ENCODE assay signal across 9 mouse cellular contexts in genomic region chr16:72605066-72605465, GRCm38 (mm10).
DNase-seq lines count a peak whose midpoint lies in the region; ATAC-seq and TF ChIP-seq lines count a peak whose summit lies in the region.
"Had no signal": no experiment of that assay in that cellular context is flagged by ENCODE, and none has a peak within 500 bp of the region (broad histone marks: within the 10 kb centered on the region; RNA-seq: fewer than 3 reads in every experiment).

No protein-coding gene starts in this region.

- peak; percentile 84 for DNase-seq in intestine, embryonic 14.5 days (ENCODE audit: low spot score)
- DNase-seq in brain, adult 2 months (ENCODE audit: low read depth, low spot score), result peak; percentile 91
- DNase-seq in hindbrain, embryonic 11.5 days (ENCODE audit: low spot score), result peak; percentile 86
- peak; percentile 80 to 90 for DNase-seq in left cerebral cortex, postnatal 14 days (ENCODE audit: low spot score in 2 of 2)
- peak; percentile 84 for DNase-seq in midbrain, postnatal 0 days (ENCODE audit: low spot score)
- DNase-seq in urinary bladder, postnatal 14 days (ENCODE audit: low spot score), result peak; percentile 75

- no peak for TF ChIP-seq POLR2A in embryonic fibroblast, embryonic 13.5 days (IDR thresholded peaks at IDR 0.05; ENCODE audit: low read depth, low read length)

- no peak for ATAC-seq in intestine, embryonic 14.5 days (replicated peaks; ENCODE audit: low FRiP score, low TSS enrichment, low read depth)
- no peak for ATAC-seq in intestine, embryonic 16.5 days
- ATAC-seq in hindbrain, embryonic 11.5 days (ENCODE audit: low FRiP score), result peak; percentile 27; the same call in 1 of the 2 replicates
- no peak for ATAC-seq in midbrain, postnatal 0 days (ENCODE audit: low FRiP score)

- H3K4me3 ChIP-seq in intestine, embryonic 14.5 days (ENCODE audit: low read depth, low read length), result no peak overlapping the region
- H3K4me3 ChIP-seq in intestine, embryonic 16.5 days (ENCODE audit: low read length), result no peak overlapping the region
- no peak overlapping the region for H3K4me3 ChIP-seq in embryonic fibroblast, embryonic 13.5 days (ENCODE audit: insufficient read depth, low read length)
- no peak overlapping the region for H3K4me3 ChIP-seq in hindbrain, embryonic 11.5 days (ENCODE audit: low read depth, low read length)
- H3K4me3 ChIP-seq in midbrain, postnatal 0 days (ENCODE audit: low read depth, low read length), result no peak overlapping the region
- H3K4me3 ChIP-seq: midbrain, embryonic 12.5 days had no signal

- H3K4me2 ChIP-seq in intestine, embryonic 14.5 days (ENCODE audit: low read length), result no peak overlapping the region
- no peak overlapping the region for H3K4me2 ChIP-seq in intestine, embryonic 16.5 days (ENCODE audit: low read depth, low read length)
- no peak overlapping the region for H3K4me2 ChIP-seq in hindbrain, embryonic 11.5 days (replicated peaks; ENCODE audit: low read depth, low read length)
- H3K4me2 ChIP-seq in midbrain, postnatal 0 days (ENCODE audit: low read depth, low read length, poor library complexity, severe bottlenecking), result no peak overlapping the region
- H3K4me2 ChIP-seq: midbrain, embryonic 12.5 days had no signal

- intact Hi-C loops in left cerebral cortex, postnatal 14 days (cut with DNase I), result loop anchor here (10.0 kb wide), 1 partner anchor 250 kb away; no protein-coding TSS in a partner anchor

- 22% methylated on average over 6 of the region's 6 CpGs for WGBS in intestine, embryonic 14.5 days
- WGBS in intestine, embryonic 16.5 days, result 22% methylated on average over 6 of the region's 6 CpGs
- WGBS in hindbrain, embryonic 11.5 days, result 21% methylated on average over 6 of the region's 6 CpGs
- WGBS in midbrain, postnatal 0 days, result 20% methylated on average over 6 of the region's 6 CpGs

- H3K4me1 ChIP-seq in intestine, embryonic 14.5 days (replicated peaks; ENCODE audit: control insufficient read depth, insufficient read depth, low read length), result no peaks in the 10 kb centered on the region
- no peaks in the 10 kb centered on the region for H3K4me1 ChIP-seq in intestine, embryonic 16.5 days (ENCODE audit: control insufficient read depth, insufficient read depth, low read length)
- no peaks in the 10 kb centered on the region for H3K4me1 ChIP-seq in embryonic fibroblast, embryonic 13.5 days (ENCODE audit: control insufficient read depth, insufficient read depth, low read length)
- H3K4me1 ChIP-seq in hindbrain, embryonic 11.5 days (replicated peaks; ENCODE audit: control insufficient read depth, insufficient read depth, low read length), result no peaks in the 10 kb centered on the region
- H3K4me1 ChIP-seq in midbrain, postnatal 0 days (ENCODE audit: insufficient read depth, low read length), result no peaks in the 10 kb centered on the region

- no peak overlapping the region for H3K27ac ChIP-seq in intestine, embryonic 14.5 days (ENCODE audit: low read depth)
- H3K27ac ChIP-seq in intestine, embryonic 16.5 days (ENCODE audit: low read length), result no peak overlapping the region
- H3K27ac ChIP-seq in embryonic fibroblast, embryonic 13.5 days (ENCODE audit: insufficient read depth, low read length), result no peak overlapping the region
- H3K27ac ChIP-seq in hindbrain, embryonic 11.5 days (ENCODE audit: low read depth, low read length), result no peak overlapping the region
- no peak overlapping the region for H3K27ac ChIP-seq in midbrain, postnatal 0 days (ENCODE audit: low read depth, low read length)

- no peak overlapping the region for H3K9ac ChIP-seq in intestine, embryonic 14.5 days (ENCODE audit: low read length)
- H3K9ac ChIP-seq in intestine, embryonic 16.5 days (ENCODE audit: low read depth, low read length), result no peak overlapping the region
- H3K9ac ChIP-seq in hindbrain, embryonic 11.5 days (ENCODE audit: low read depth, low read length), result no peak overlapping the region
- H3K9ac ChIP-seq in midbrain, postnatal 0 days (replicated peaks; ENCODE audit: low read length, poor library complexity, severe bottlenecking), result no peak overlapping the region
- H3K9ac ChIP-seq: midbrain, embryonic 12.5 days had no signal

- peak; percentile 25; the same call in 1 of the 2 replicates for TF ChIP-seq CTCF in embryonic fibroblast, embryonic 13.5 days (IDR thresholded peaks at IDR 0.05; ENCODE audit: borderline replicate concordance, insufficient read depth, low read length)
- TF ChIP-seq CTCF in midbrain, postnatal 0 days (IDR thresholded peaks at IDR 0.05), result peak; percentile 89

- H3K9me3 ChIP-seq in intestine, embryonic 14.5 days (ENCODE audit: control insufficient read depth, low read length), result no peaks in the 10 kb centered on the region
- H3K9me3 ChIP-seq in intestine, embryonic 16.5 days (ENCODE audit: control insufficient read depth, low read length), result no peaks in the 10 kb centered on the region
- no peaks in the 10 kb centered on the region for H3K9me3 ChIP-seq in hindbrain, embryonic 11.5 days (ENCODE audit: control insufficient read depth, low read length)
- H3K9me3 ChIP-seq in midbrain, postnatal 0 days (ENCODE audit: low read length), result no peaks in the 10 kb centered on the region
- H3K9me3 ChIP-seq: midbrain, embryonic 12.5 days had no signal

- no peaks in the 10 kb centered on the region for H3K36me3 ChIP-seq in intestine, embryonic 14.5 days (ENCODE audit: control insufficient read depth, insufficient read depth, low read length)
- no peaks in the 10 kb centered on the region for H3K36me3 ChIP-seq in intestine, embryonic 16.5 days (ENCODE audit: control insufficient read depth, insufficient read depth, low read length)
- no peaks in the 10 kb centered on the region for H3K36me3 ChIP-seq in hindbrain, embryonic 11.5 days (ENCODE audit: control insufficient read depth, insufficient read depth, low read length)
- H3K36me3 ChIP-seq in midbrain, postnatal 0 days (ENCODE audit: insufficient read depth, low read length), result no peaks in the 10 kb centered on the region
- H3K36me3 ChIP-seq: midbrain, embryonic 12.5 days had no signal

- H3K27me3 ChIP-seq in intestine, embryonic 14.5 days (replicated peaks; ENCODE audit: control insufficient read depth, insufficient read depth, low read length), result no peaks in the 10 kb centered on the region
- no peaks in the 10 kb centered on the region for H3K27me3 ChIP-seq in intestine, embryonic 16.5 days (replicated peaks; ENCODE audit: control insufficient read depth, insufficient read depth, low read length)
- H3K27me3 ChIP-seq in hindbrain, embryonic 11.5 days (ENCODE audit: control insufficient read depth, insufficient read depth, low read length), result no peaks in the 10 kb centered on the region
- no peaks in the 10 kb centered on the region for H3K27me3 ChIP-seq in midbrain, postnatal 0 days (ENCODE audit: insufficient read depth, low read length)
- H3K27me3 ChIP-seq: midbrain, embryonic 12.5 days had no signal
